Mouse (Mus musculus) left cerebral cortex, adult 18-20 months (tissue): ENCODE results near the gene Rergl. TPM values are rescaled to one million over a fixed set of nuclear protein-coding genes. Genes with fewer than 3 reads are reported as not detected.

Source experiments
- DNase-seq, 2 experiments: peaks; one replicate each; pipeline ENCODE4 v3.0.0; 2021 to 2022; ENCODE audit warnings: low spot score in 2 of 2, mixed read lengths in 1 of 2
- long read RNA-seq, 2 experiments: library from polyadenylated mRNA; stranded (forward); transcript quantifications; one replicate each; pipeline ENCODE4 v2.0.0; 2021
- total RNA-seq, 2 experiments: library from RNA; stranded (reverse); gene quantifications; 2 replicates each; pipeline ENCODE4 v1.2.3; 2021

Gene Rergl
- not detected for total RNA-seq
- long read RNA-seq, experiment 1: 0 reads
- long read RNA-seq, experiment 2: 0 reads

- no peak for DNase-seq
Observed at GRCm38 (mm10) chr6:139501876-139502275, at the start of gene Rergl. Gene Rergl, minus strand, starts transcription at chr6:139501976.

- no peak for DNase-seq
Observed at GRCm38 (mm10) chr6:139538469-139538868, 36.7 kb upstream of the Rergl start.

- no peak for DNase-seq
Observed at GRCm38 (mm10) chr6:139525406-139525805, 23.6 kb upstream of the Rergl start.

GRCm38 (mm10) chr6:139524288-139524687 lies 22.5 kb upstream of the Rergl start:
- no peak for DNase-seq

GRCm38 (mm10) chr6:139514938-139515510 lies 13.2 kb upstream of the Rergl start:
- no peak for DNase-seq

- DNase-seq: no peak
Observed at GRCm38 (mm10) chr6:139479730-139480129, 22.0 kb downstream of the Rergl start.

- DNase-seq: no peak
Observed at GRCm38 (mm10) chr6:139464980-139465379, 36.8 kb downstream of the Rergl start.

GRCm38 (mm10) chr6:139464292-139464691 lies 37.5 kb downstream of the Rergl start:
- DNase-seq: no peak

- DNase-seq: peak; percentile 25 to 40
Observed at GRCm38 (mm10) chr6:139461094-139461493, 40.7 kb downstream of the Rergl start.

GRCm38 (mm10) chr6:139460470-139460869 lies 41.3 kb downstream of the Rergl start:
- no peak for DNase-seq

- DNase-seq: no peak
Observed at GRCm38 (mm10) chr6:139443999-139444398, 57.8 kb downstream of the Rergl start.

Other genes starting within 250 kb of the Rergl start
- under 1 TPM in 1 of 2 experiments, not detected in 1; 0.16 TPM for gene Pik3c2g, start 85.2 kb upstream of the Rergl start, total RNA-seq